Mouse (Mus musculus) heart, postnatal 36 days (tissue): ENCODE results near the gene Dqx1. TPM values are rescaled to one million over a fixed set of nuclear protein-coding genes. Genes with fewer than 3 reads are reported as not detected.
A peak's percentile ranks its signal among the peaks of the same experiment; 100 is the strongest.

ENCODE experiments used
- DNase-seq, 2 experiments: peaks; one replicate each; pipeline ENCODE4 v3.0.0; 2021 to 2022
- intact Hi-C: fragments of 180-260 bp; cut with DNase I; formaldehyde crosslinking; loops from one replicate; pipeline ENCODE4 v1.15.1; 2025
- total RNA-seq, 2 experiments: library from RNA; stranded (reverse); gene quantifications; 2 replicates each; pipeline ENCODE4 v1.2.3; 2021

Gene Dqx1
- total RNA-seq = under 1 TPM; 0.65 to 0.89 TPM

GRCm38 (mm10) chr6:83057790-83058189 is at the start of gene Dqx1:
Gene Dqx1, plus strand, starts transcription at chr6:83057844.
- no peak for DNase-seq
- intact Hi-C loops = no loop called here

GRCm38 (mm10) chr6:83008659-83009058 is 49.0 kb upstream of the Dqx1 start:
- intact Hi-C loops = no loop called here
- DNase-seq = no peak

GRCm38 (mm10) chr6:83010010-83010409 is 47.6 kb upstream of the Dqx1 start:
- no peak for DNase-seq
- intact Hi-C loops = no loop called here

- DNase-seq = no peak
- intact Hi-C loops = no loop called here
Measured at GRCm38 (mm10) chr6:83011255-83011654, 46.4 kb upstream of the Dqx1 start.

GRCm38 (mm10) chr6:83011756-83012155 is 45.9 kb upstream of the Dqx1 start:
- DNase-seq = no peak

GRCm38 (mm10) chr6:83013444-83013843 is 44.2 kb upstream of the Dqx1 start:
- intact Hi-C loops = no loop called here
- no peak for DNase-seq

More at GRCm38 (mm10) chr6:83011756-83012155, 45.9 kb upstream of the Dqx1 start:
- intact Hi-C loops = no loop called here

- no peak for DNase-seq
- intact Hi-C loops = no loop called here
Measured at GRCm38 (mm10) chr6:83014482-83015466, 42.9 kb upstream of the Dqx1 start.

GRCm38 (mm10) chr6:83015749-83016148 is 41.9 kb upstream of the Dqx1 start:
- DNase-seq = no peak
- intact Hi-C loops = no loop called here

GRCm38 (mm10) chr6:83017190-83017589 is 40.5 kb upstream of the Dqx1 start:
- intact Hi-C loops = no loop called here
- DNase-seq = peak; percentile 55 to 63

GRCm38 (mm10) chr6:83019044-83019443 is 38.6 kb upstream of the Dqx1 start:
- no peak for DNase-seq
- intact Hi-C loops = no loop called here

- DNase-seq = no peak
Measured at GRCm38 (mm10) chr6:83020121-83020520, 37.5 kb upstream of the Dqx1 start.

GRCm38 (mm10) chr6:83020836-83021593 is 36.6 kb upstream of the Dqx1 start:
- no peak for DNase-seq
- intact Hi-C loops = no loop called here

More at GRCm38 (mm10) chr6:83020121-83020520, 37.5 kb upstream of the Dqx1 start:
- intact Hi-C loops = no loop called here

GRCm38 (mm10) chr6:83023008-83023407 is 34.6 kb upstream of the Dqx1 start:
- no peak for DNase-seq
- intact Hi-C loops = no loop called here

- intact Hi-C loops = no loop called here
- DNase-seq = no peak
Measured at GRCm38 (mm10) chr6:83023786-83024185, 33.9 kb upstream of the Dqx1 start.

GRCm38 (mm10) chr6:83024421-83024820 is 33.2 kb upstream of the Dqx1 start:
- intact Hi-C loops = no loop called here
- no peak for DNase-seq

- intact Hi-C loops = no loop called here
- no peak for DNase-seq
Measured at GRCm38 (mm10) chr6:83025221-83025620, 32.4 kb upstream of the Dqx1 start.

- intact Hi-C loops = no loop called here
- no peak for DNase-seq
Measured at GRCm38 (mm10) chr6:83027293-83027692, 30.4 kb upstream of the Dqx1 start.

GRCm38 (mm10) chr6:83027706-83028105 is 29.9 kb upstream of the Dqx1 start:
- DNase-seq = no peak

GRCm38 (mm10) chr6:83029777-83030176 is 27.9 kb upstream of the Dqx1 start:
- intact Hi-C loops = no loop called here
- no peak for DNase-seq

More at GRCm38 (mm10) chr6:83027706-83028105, 29.9 kb upstream of the Dqx1 start:
- intact Hi-C loops = no loop called here

- intact Hi-C loops = no loop called here
- DNase-seq = no peak
Measured at GRCm38 (mm10) chr6:83031111-83031510, 26.5 kb upstream of the Dqx1 start.

- intact Hi-C loops = loop anchor here (2.0 kb wide), 1 partner anchor 35 kb away; no protein-coding TSS in a partner anchor
- no peak for DNase-seq
Measured at GRCm38 (mm10) chr6:83031921-83032590, 25.6 kb upstream of the Dqx1 start.
